Mouse (Mus musculus) brain, embryonic 14.5 days (tissue): Measurements from ENCODE around the gene Atp5g1.
"Not testable (repeated sequence)": the region's sequence is repeated elsewhere in the genome, so short reads cannot be mapped to it uniquely, and the experiment has no call there.

Experiments
- CTCF ChIP-seq: fragments of 200-500 bp; IDR thresholded peaks from 2 replicates; pipeline ENCODE4 v1.5.1; 2012; ENCODE audit warnings: inconsistent platforms, mild to moderate bottlenecking, moderate library complexity, borderline replicate concordance; ENCODE audit not compliant: insufficient read depth, insufficient read length; ENCODE audit errors: extremely low read depth
- POLR2A ChIP-seq: fragments of 200-500 bp; IDR thresholded peaks from 2 replicates; pipeline ENCODE4 v1.6.1; 2012; ENCODE audit warnings: mild to moderate bottlenecking, inconsistent platforms, borderline replicate concordance; ENCODE audit not compliant: poor library complexity, insufficient read depth, insufficient read length, severe bottlenecking; ENCODE audit errors: extremely low read depth

- TF ChIP-seq CTCF, POLR2A: not testable (repeated sequence)
Observed at GRCm38 (mm10) chr11:96122806-96123205, 47.3 kb upstream of the Atp5g1 start.
